Mouse (Mus musculus) gastrocnemius, postnatal 14 days (tissue): ENCODE results near the gene Gm49361. TPM values are rescaled to one million over a fixed set of nuclear protein-coding genes. Genes with fewer than 3 reads are reported as not detected.
A peak's percentile ranks its signal among the peaks of the same experiment; 100 is the strongest.
"Not testable (repeated sequence)": the region's sequence is repeated elsewhere in the genome, so short reads cannot be mapped to it uniquely, and the experiment has no call there.

ENCODE experiments used
- DNase-seq: peaks from one replicate; pipeline ENCODE4 v3.0.0; 2021; ENCODE audit warnings: mixed read lengths
- intact Hi-C: fragments of 180-260 bp; cut with DNase I; formaldehyde crosslinking; loops from one replicate; pipeline ENCODE4 v1.15.1; 2025; ENCODE audit warnings: low total_unique reads
- total RNA-seq, 2 experiments: library from RNA; stranded (reverse); gene quantifications; 2 replicates each; pipeline ENCODE4 v1.2.3; 2021

Gene Gm49361
- total RNA-seq, 2 experiments from 2014 or later = 0.68 TPM; not detected in 1

DNA sequence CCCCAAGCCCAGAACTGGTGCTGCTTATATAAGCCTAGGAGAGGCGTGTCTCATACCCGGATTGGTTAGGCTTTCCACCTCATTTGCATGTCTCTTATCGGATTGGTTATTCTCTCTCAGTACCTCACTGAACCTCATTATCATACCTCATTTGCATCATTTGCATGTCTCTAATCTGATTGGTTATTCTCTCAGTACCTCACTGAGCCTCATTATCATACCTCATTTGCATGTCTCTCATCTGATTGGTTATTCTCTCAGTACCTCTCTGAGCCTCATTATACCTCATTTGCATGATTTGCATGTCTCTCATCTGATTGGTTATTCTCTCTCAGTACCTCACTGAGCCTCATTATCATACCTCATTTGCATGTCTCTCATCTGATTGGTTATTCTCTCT is 89.4 kb downstream of the Gm49361 start:
- intact Hi-C loops, DNase-seq: not testable (repeated sequence)

DNA sequence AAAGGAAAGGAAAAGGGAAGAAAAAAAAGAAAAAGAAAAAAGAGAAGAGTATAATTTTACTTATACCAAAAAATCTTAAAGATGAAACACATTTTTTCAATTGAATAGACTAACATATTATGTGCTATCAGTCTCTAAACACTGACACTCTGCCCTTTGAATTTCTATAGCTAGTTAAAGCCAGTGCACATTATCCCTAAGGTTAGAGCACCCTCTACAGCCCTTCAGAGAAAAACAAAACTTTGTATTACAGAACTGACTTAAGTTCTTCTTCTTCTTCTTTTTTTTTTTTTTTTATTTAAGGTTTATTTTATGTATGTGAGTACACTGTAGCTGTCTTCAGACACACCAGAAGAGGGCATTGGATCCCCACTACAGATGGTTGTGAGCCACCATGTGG is 96.4 kb downstream of the Gm49361 start:
- intact Hi-C loops = no loop called here
- DNase-seq = no peak

DNA sequence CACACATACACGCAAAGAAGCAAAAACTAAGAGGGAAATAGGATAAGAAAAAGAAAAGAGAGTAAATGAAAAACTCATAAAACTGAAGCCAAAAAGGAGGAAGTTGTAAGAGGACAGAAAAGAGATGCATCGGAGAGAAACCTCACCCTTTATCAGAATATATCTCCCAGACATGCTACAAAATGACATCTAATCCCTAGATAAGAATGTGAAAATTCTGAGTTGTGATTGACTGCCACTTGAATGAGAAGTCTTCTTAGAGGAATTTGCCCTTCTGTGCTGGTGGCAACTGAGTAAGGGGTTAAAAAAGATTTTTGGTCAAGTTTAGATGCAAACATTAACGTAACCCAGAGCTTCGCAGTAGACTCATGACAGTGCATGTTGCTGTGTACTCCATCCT is 99.7 kb downstream of the Gm49361 start:
- no peak for DNase-seq
- intact Hi-C loops = no loop called here

DNA sequence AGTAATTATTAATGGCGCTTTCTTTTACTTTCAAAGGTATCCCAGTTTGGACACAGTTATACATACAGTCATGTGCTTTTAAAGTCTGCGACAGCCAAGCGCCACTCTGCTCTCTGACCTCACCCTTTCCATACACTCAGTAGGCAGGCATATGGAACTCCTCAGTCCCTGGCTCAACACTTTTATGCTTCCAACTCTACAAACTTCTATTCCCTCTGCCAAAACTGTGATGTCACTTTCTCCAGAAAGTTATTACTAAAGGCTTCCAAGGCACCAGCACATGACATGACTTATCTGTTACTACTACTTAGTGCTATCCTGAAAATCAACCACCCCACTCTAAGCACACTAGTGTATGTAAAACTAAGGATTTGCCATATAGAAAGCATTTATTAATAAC is 106.8 kb downstream of the Gm49361 start:
- intact Hi-C loops = no loop called here
- no peak for DNase-seq

DNA sequence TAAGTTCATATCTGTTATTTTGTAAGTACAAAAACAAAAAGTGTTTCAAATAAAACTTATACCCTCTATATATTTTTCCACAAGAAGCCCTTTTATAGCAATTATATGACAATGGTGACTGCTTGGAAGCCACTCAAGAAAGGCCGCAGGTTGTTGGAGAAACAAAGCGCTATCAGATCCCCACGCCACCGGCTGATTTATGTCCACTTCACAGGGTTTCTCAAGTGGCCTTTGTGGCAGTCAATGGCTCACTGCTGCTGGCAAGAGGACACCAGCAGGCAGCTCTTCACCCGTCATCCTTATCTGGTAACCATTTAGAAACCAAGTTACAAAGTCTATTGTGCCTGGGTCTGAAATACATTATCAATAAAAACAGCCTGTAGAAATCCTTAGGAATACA is 111.8 kb downstream of the Gm49361 start:
- intact Hi-C loops = no loop called here
- no peak for DNase-seq

DNA sequence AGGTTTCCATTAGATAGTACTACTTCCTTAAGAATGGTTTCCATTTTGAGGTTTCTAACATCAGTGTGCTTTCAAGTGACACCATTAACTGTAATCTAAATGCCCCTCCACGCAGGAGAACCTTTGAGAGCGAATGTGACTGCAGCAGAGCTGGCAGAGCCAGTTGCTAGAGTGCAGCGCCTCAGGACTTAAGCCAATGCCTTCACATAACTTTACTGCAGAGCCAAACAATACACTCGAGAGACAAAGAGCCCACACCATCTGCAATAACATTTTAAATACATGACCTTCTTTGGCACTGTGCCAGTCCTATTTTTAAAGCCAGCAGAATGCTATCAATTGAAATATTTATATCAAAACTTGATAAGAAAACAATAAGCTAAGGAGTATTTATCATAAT is 116.3 kb downstream of the Gm49361 start:
- DNase-seq = no peak
- intact Hi-C loops = loop anchor here (10.0 kb wide), 1 partner anchor 255 kb away; no protein-coding TSS in a partner anchor

DNA sequence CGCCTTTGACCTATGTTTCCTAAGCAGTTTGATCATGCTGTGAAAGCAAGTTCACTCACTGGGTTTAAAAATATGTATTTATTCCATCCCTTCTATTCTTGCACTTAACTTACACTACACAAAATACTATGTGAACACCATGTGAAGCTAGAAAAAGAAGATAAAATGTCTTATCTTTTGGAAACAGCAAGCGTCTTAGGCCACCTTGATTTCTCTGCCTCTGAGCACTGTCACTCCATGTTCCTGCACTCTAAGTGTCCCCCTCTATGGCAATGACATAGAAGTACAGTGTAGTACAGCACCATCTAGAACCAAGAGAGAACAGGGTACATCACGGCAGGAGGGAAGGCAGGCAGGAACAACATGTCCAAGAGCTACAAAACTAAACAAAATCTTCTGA is 123.0 kb downstream of the Gm49361 start:
- intact Hi-C loops = loop anchor here (10.0 kb wide), 1 partner anchor 248 kb away; no protein-coding TSS in a partner anchor
- DNase-seq = no peak

DNA sequence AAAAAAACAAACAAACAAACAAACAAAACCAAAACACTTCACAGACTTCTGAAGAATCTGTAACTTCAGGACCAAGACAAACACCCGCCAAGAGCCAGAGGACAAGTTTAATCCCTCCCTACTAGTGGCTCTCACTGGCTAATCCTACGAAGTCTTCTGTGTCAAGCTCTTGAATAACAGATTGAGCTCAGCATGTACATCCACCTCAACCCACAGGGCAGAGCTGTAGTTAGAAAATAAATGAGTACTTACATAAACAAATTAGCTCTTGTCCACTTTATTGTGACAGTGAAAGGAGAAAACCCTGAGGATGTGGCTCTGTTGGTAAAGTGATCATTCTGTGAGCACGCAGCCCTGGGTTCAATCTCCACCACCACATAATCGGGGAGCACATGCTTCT is 124.2 kb downstream of the Gm49361 start:
- no peak for DNase-seq
- intact Hi-C loops = loop anchor here (10.0 kb wide), 1 partner anchor 247 kb away; no protein-coding TSS in a partner anchor

DNA sequence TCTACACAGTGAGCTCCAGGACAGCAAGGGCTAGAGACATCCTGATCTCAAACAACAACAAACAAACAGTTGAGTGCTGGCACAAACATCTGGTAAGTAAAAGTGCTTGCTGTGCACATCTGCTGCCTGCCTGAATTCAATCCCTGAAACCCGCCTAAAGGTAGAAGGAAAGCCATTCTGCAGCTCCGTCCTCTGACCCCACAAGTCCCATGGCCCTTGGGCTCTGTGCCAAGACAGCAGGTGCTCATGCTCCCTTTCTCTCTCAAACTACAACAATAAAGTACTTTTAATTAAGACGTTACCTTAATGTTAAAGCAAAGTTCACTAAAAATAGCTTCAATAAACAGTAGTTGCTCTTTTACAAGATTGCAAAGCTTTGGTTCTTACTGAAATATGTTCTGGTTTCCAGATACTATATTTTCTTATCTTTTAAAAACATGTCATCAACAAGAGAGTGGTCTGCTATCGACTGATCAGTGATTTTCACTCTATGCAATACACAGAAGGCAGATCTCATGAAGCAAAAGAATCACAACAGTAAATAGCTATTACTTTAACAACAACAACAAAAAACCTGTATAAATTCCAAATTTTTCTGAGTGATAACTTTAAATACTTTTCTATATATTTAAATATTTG is 125.2 kb downstream of the Gm49361 start:
- intact Hi-C loops = loop anchor here (10.0 kb wide), 1 partner anchor 246 kb away; no protein-coding TSS in a partner anchor
- peak; percentile 18 for DNase-seq

DNA sequence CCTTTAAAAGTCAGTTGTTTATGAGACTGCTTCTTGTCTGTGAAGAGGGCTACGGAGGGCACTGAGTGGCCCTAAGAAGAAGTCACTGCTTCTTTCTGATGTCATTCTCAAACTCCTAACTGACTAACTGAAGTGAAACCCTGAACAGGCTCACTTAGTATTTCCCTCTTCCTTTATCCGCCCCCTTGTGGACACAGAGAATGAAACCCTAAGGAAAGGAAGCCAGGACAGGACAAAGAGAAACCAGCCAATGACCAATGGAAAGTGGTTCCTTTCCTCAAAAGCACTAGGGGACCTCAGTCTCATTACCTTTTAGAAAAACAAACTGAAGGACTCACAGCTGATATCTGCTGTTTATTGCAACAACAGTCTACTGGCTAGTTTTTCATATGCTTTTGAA is 126.4 kb downstream of the Gm49361 start:
- intact Hi-C loops = loop anchor here (5.0 kb wide), 1 partner anchor 82 kb away; no protein-coding TSS in a partner anchor
- peak; percentile 9 for DNase-seq

DNA sequence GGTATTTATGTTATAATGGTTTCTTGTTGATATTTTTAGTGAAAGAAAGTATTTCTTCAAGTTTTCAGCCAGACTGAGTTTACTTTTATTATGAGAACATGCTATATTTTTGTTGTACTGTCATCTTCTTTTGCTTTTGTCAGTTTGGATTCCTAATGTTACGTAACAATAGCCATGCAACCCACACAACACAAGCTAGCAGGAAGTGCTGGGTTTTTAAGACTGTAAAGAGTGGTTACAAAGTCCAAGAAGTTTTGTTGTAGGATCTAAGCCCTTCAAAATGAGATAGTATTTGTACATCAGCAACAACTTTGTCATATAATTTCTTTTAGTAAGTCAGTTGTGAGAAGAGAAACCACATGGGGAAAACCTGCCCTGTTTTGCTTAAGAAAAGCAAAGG is 128.2 kb downstream of the Gm49361 start:
- intact Hi-C loops = loop anchor here (5.0 kb wide), 1 partner anchor 80 kb away; no protein-coding TSS in a partner anchor
- DNase-seq = no peak

DNA sequence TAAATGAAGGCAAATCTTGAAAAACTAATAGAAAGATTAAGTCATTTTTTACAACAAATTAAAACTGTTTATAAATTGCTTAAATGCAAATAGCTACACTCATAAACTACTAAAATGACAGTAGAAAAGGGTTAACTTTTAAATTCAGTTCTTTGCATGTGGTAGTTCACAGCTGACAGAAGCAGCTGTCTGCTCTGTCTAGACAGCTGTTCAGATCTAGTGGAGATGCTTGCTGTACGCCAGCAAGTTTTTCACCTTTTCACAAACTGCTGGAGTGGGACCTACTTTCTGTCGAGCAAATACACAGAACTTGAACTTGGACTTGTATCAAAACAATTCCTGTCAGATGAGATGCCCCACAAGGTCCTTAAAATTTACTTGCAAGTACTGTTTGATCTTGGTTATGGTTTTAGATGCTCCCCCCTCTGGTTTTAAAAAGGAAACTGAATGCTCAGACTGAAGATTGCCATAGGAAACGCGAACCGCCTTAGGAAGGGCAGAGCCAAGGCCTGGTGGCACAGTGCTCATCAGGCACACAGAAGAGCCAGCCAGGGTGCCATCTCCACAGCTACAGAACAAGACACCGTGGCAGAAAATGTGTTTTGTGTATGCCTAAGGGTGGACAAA is 129.5 kb downstream of the Gm49361 start:
- peak; percentile 13 for DNase-seq
- intact Hi-C loops = loop anchor here (5.0 kb wide), 1 partner anchor 79 kb away; no protein-coding TSS in a partner anchor

DNA sequence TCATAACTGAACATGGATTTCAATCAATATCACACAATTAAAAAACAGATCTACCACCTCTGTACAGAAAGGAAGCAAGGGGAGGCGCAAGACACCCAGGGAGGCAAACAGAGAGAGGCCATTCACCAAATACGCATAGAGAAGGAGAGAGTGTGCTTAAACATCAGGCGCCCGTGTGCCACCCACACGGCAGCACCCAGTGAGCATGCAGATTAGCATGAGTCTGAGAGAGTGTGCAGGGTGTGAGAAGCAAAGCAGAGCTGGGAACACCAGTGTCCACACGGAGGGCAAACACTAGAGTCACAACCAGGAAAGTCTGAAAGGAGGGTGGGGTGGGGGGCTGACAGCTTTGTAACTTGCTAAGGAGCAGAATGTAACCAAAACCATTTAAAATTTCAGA is 130.1 kb downstream of the Gm49361 start:
- no peak for DNase-seq
- intact Hi-C loops = loop anchor here (5.0 kb wide), 1 partner anchor 79 kb away; no protein-coding TSS in a partner anchor

DNA sequence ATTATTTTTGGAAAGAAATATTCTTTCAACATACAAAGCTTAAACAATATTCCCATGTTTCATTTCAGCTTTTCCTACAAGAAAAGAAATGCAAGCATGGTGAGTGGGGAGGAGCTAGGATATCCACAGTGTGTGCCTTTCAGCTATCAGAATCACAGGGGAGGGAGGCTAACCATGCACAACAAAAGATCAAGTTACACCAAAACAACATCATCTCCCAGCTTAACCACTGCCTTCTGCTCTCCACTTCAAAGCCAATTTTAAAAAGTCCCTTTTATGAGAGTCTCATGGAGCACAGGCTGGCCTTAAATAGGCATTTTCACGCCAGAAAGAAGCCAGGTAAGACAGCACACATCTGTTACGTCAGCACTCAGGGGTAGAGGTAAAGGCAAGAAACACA is 134.9 kb downstream of the Gm49361 start:
- intact Hi-C loops = no loop called here
- DNase-seq = no peak

DNA sequence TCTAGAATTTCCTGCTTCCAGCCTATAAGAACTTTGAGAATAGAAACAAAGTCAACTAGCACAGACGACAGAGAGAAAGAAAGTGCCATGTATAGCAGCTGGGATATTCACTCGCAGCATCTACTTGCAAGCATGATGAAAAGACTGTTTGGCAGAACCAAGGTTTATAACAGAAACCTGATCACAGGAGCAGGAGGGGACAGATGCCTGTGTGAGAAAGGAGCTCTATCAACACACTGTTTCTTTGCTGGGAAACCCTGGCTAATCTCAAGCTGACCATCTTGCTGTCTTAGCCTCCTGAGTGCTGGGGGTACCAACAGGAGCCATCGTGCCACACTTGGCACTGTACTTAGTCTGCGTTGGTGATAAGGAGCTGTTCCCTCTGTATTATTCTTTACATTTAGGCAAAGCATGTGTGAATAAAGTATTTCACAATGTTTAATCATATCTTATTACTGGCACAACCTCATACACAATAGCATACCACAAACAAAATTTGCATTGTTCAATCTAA is 136.0 kb downstream of the Gm49361 start:
- DNase-seq = no peak

DNA sequence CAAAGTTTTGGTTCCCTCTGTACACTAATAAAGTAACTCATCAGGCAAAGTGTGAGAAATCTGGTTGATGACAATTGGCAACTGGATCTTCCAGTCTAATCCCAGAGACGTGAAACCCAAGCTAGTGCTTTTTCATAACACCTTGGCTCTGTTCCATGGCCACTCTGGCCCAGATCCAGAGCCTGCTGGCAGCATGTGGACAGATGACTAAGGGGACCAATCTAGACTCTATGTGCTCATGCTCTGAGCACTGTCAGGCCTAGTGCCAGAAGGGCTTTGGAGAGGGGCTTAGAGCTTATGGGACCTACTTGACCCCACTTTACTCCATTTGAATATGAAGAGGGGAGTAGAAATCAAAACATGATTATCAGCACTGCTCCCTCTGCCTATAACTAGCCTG is 138.4 kb downstream of the Gm49361 start:
- DNase-seq = peak; percentile 88
- intact Hi-C loops = no loop called here

More for the DNA sequence above, 136.0 kb downstream of the Gm49361 start:
- intact Hi-C loops = no loop called here

DNA sequence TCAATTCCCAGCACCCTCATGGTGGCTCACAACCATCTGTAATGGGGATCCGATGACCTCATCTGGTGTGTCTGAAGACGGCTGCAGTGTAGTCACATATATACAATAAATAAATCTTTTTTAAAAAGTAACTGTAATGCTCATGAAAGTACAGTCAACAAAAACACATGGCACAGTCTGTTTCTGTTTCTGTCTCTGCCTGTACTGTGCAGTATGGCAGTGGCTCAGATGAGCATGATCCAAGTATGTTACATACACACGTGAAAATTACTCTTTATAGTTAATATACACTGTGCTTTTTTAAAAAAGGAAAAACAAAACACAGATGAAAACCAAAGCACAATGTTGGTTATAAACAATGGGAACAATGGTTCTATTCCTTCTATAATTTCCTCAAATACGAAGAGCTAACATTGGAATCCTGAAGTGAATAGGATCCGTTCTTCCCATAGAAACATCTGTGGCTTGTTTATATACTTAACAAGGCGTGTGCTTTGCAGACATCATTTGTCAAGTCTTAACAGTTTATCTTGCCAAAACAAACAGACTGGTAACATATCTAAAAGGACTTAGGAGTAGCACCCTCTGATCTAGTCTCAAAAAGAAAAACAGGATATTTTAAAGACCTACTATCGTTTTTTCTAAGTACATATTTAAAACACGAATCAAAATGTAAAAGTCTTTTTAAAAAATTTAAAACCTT is 139.1 kb downstream of the Gm49361 start:
- intact Hi-C loops = no loop called here
- DNase-seq = no peak

DNA sequence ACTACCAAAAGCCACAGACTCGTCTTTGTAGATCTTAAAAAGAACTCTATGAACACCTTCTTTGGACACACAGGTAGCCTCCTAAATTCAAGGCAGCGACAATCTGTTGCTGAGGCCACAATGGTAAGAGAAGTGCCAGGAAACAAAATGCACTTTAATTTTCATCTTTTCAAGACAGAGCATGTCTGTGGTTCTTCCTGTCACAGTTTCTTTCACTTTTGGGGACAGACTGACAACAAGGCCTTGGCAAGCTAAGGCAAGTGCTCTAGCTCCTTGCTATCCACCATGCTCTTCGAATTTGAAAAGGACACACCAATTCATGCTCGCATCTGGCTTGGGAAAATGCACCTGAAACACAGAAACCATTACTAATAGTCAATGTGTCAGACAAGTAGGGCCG is 152.6 kb downstream of the Gm49361 start:
- intact Hi-C loops = no loop called here
- DNase-seq = no peak
